Mouse (Mus musculus): ENCODE data around the gene Hsd17b11.

Gene Hsd17b11

GRCm38 (mm10) chr5:104035824-104036223, 14.1 kb upstream of the Hsd17b11 start:
- 62% methylated on average over 1 of the region's 1 CpGs for WGBS

- 83% methylated on average over 2 of the region's 2 CpGs for WGBS
Observed at GRCm38 (mm10) chr5:104032434-104033097, 10.8 kb upstream of the Hsd17b11 start.

GRCm38 (mm10) chr5:104025245-104025854, 3.6 kb upstream of the Hsd17b11 start:
- 74% methylated on average over 17 of the region's 17 CpGs for WGBS

GRCm38 (mm10) chr5:104024762-104025161, 3.0 kb upstream of the Hsd17b11 start:
- 68% methylated on average over 11 of the region's 11 CpGs for WGBS

- 72% methylated on average over 5 of the region's 5 CpGs for WGBS
Observed at GRCm38 (mm10) chr5:104024193-104024592, 2.5 kb upstream of the Hsd17b11 start.

- 77% methylated on average over 8 of the region's 8 CpGs for WGBS
Observed at GRCm38 (mm10) chr5:104023289-104024020, 1.7 kb upstream of the Hsd17b11 start.

GRCm38 (mm10) chr5:104022558-104022957, 839 bp upstream of the Hsd17b11 start:
- 25% methylated on average over 5 of the region's 5 CpGs for WGBS

- 94% methylated on average over 7 of the region's 7 CpGs for WGBS
Observed at GRCm38 (mm10) chr5:104010261-104010660, 11.5 kb downstream of the Hsd17b11 start.

GRCm38 (mm10) chr5:104009421-104009820, 12.3 kb downstream of the Hsd17b11 start:
- WGBS, result 93% methylated on average over 3 of the region's 3 CpGs

- WGBS, result 86% methylated on average over 5 of the region's 5 CpGs
Observed at GRCm38 (mm10) chr5:104007801-104008200, 13.9 kb downstream of the Hsd17b11 start.

GRCm38 (mm10) chr5:104006811-104007210, 14.9 kb downstream of the Hsd17b11 start:
- 80% methylated on average over 3 of the region's 3 CpGs for WGBS

GRCm38 (mm10) chr5:104003955-104004354, 17.8 kb downstream of the Hsd17b11 start:
- WGBS, result 99% methylated on average over 2 of the region's 2 CpGs

- 68% methylated on average over 15 of the region's 15 CpGs for WGBS
Observed at GRCm38 (mm10) chr5:104003256-104003931, 18.3 kb downstream of the Hsd17b11 start.

GRCm38 (mm10) chr5:104002549-104003255, 19.0 kb downstream of the Hsd17b11 start:
- WGBS, result 75% methylated on average over 18 of the region's 18 CpGs

- 5% methylated on average over 5 of the region's 5 CpGs for WGBS
Observed at GRCm38 (mm10) chr5:103999738-104000137, 22.0 kb downstream of the Hsd17b11 start.

- WGBS, result 46% methylated on average over 5 of the region's 5 CpGs
Observed at GRCm38 (mm10) chr5:103998739-103999138, 23.0 kb downstream of the Hsd17b11 start.

GRCm38 (mm10) chr5:103995181-103995580, 26.5 kb downstream of the Hsd17b11 start:
- WGBS, result 57% methylated on average over 3 of the region's 3 CpGs

GRCm38 (mm10) chr5:103994669-103995068, 27.1 kb downstream of the Hsd17b11 start:
- 93% methylated on average over 4 of the region's 4 CpGs for WGBS

- 90% methylated on average over 1 of the region's 1 CpGs for WGBS
Observed at GRCm38 (mm10) chr5:103993601-103994000, 28.1 kb downstream of the Hsd17b11 start.

- 95% methylated on average over 9 of the region's 9 CpGs for WGBS
Observed at GRCm38 (mm10) chr5:103992831-103993230, 28.9 kb downstream of the Hsd17b11 start.
